Mouse (Mus musculus): ENCODE results near the gene Kcnj12. TPM values are rescaled to one million over a fixed set of nuclear protein-coding genes. Genes with fewer than 3 reads are reported as not detected.

Gene Kcnj12
- polyA plus RNA-seq, 1 experiment from 2014 or later, result 3.8 TPM

DNA sequence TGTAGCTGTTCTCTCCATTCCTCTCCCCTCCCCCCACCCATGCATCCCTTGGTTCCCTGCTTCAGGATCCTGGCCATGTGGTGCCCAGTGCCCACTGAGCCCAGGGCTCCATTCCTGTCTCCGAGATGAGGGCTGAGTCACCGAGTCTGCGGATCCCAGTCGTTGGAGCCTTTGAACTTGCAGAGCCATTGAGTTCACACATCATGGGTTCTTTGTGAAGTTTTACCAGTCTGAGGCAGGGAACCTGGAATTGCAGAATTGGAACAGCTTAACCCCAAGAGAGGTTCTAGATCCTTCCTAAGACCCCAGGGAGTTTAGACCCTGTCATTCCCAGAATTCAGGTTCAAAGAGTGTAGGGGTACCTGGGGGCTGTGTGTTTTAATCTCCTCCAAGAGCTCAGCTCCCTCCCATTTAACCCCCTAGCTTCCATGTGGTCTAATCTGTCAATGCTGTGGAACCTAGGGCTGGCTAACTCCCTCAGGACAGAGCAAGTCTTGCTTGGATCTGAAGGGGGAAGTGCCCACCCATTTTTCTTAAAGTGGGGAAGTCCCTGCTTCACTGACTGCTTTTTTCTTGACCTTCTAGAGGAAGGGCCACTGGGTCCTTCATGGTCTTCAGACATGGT lies 6.9 kb downstream of the Kcnj12 start:
- H3K27me3 ChIP-seq (ENCODE audit: control insufficient read depth, insufficient read depth, low read depth, low read length), result peaks cover 6% of the 10 kb centered on the region
- peaks cover under 1% of the 10 kb centered on the region; the same call in 1 of the 2 replicates for H3K4me1 ChIP-seq (ENCODE audit: control insufficient read depth, insufficient read depth, low read length)
- 40% methylated on average over 4 of the region's 4 CpGs for WGBS
- no peaks in the 10 kb centered on the region for H3K36me3 ChIP-seq (ENCODE audit: control insufficient read depth, insufficient read depth, low read length)
- H3K4me2 ChIP-seq (ENCODE audit: low read length), result no peak overlapping the region
- no peaks in the 10 kb centered on the region for H3K9me3 ChIP-seq (replicated peaks; ENCODE audit: control insufficient read depth, low read length, poor library complexity, severe bottlenecking)
- H3K9ac ChIP-seq (ENCODE audit: low read depth, low read length), result no peak overlapping the region
- no peak overlapping the region for H3K4me3 ChIP-seq (ENCODE audit: low read depth, low read length)
- ATAC-seq, result no peak
- no peak overlapping the region for H3K27ac ChIP-seq (ENCODE audit: low read length)

GRCm38 (mm10) chr11:61029864-61030595 lies 7.7 kb downstream of the Kcnj12 start:
- H3K27ac ChIP-seq (ENCODE audit: low read length), result no peak overlapping the region
- H3K36me3 ChIP-seq (ENCODE audit: control insufficient read depth, insufficient read depth, low read length), result no peaks in the 10 kb centered on the region
- 95% methylated on average over 7 of the region's 7 CpGs for WGBS
- no peaks in the 10 kb centered on the region; the same call in 1 of the 2 replicates for H3K4me1 ChIP-seq (ENCODE audit: control insufficient read depth, insufficient read depth, low read length)
- no peak overlapping the region for H3K4me2 ChIP-seq (ENCODE audit: low read length)
- no peak overlapping the region for H3K9ac ChIP-seq (ENCODE audit: low read depth, low read length)
- H3K4me3 ChIP-seq (ENCODE audit: low read depth, low read length), result no peak overlapping the region
- H3K9me3 ChIP-seq (replicated peaks; ENCODE audit: control insufficient read depth, low read length, poor library complexity, severe bottlenecking), result no peaks in the 10 kb centered on the region
- no peaks in the 10 kb centered on the region for H3K27me3 ChIP-seq (ENCODE audit: control insufficient read depth, insufficient read depth, low read depth, low read length)
- ATAC-seq, result no peak

- no peaks in the 10 kb centered on the region for H3K36me3 ChIP-seq (ENCODE audit: control insufficient read depth, insufficient read depth, low read length)
- no peak overlapping the region for H3K4me3 ChIP-seq (ENCODE audit: low read depth, low read length)
- no peak for ATAC-seq
- no peaks in the 10 kb centered on the region for H3K27me3 ChIP-seq (ENCODE audit: control insufficient read depth, insufficient read depth, low read depth, low read length)
- H3K9ac ChIP-seq (ENCODE audit: low read depth, low read length), result no peak overlapping the region
- 94% methylated on average over 7 of the region's 7 CpGs for WGBS
- no peaks in the 10 kb centered on the region for H3K4me1 ChIP-seq (ENCODE audit: control insufficient read depth, insufficient read depth, low read length)
- H3K4me2 ChIP-seq (ENCODE audit: low read length), result no peak overlapping the region
- H3K9me3 ChIP-seq (replicated peaks; ENCODE audit: control insufficient read depth, low read length, poor library complexity, severe bottlenecking), result no peaks in the 10 kb centered on the region
- H3K27ac ChIP-seq (ENCODE audit: low read length), result no peak overlapping the region
These were observed 8.8 kb downstream of the Kcnj12 start for GRCm38 (mm10) chr11:61031137-61031536.

DNA sequence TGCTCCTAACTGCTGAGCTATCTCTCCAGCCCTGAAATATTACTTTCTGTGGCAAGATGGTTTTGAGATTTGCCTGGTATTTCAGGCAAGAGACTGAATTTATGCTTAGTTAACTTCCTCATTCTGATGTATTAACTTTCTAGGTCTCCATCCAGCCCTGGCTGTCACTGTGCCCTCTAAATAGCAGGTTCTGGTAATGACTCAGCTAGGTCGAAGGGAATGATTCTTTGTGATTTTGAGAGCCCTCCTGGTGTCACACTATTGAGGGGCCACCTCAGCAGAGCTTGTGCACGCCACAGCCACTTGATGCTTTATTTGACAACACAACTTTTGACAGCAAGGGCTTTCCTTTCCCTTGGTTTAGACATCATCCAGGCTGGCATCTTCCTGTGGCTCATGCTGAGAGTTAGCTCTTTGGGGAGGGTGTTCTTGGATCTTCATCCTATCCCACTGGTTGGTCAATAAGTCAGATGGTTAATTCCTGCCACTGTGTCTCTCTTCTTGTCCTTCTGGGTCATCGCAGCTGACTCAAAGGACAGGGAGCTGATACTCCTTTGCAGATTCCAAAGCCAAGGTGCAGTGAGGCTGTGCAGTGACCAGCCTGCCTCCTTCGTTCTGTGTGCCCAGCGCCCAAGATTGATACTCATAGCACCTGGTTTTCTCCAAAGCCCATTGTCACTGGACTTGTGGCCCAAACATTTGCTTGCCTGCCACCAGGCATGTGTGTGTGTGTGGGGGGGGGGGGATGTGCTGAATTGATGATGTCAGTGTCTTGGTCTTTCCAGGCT lies 9.5 kb downstream of the Kcnj12 start:
- H3K9me3 ChIP-seq (replicated peaks; ENCODE audit: control insufficient read depth, low read length, poor library complexity, severe bottlenecking), result no peaks in the 10 kb centered on the region
- H3K4me1 ChIP-seq (ENCODE audit: control insufficient read depth, insufficient read depth, low read length), result no peaks in the 10 kb centered on the region
- WGBS, result 82% methylated on average over 5 of the region's 5 CpGs
- no peaks in the 10 kb centered on the region for H3K36me3 ChIP-seq (ENCODE audit: control insufficient read depth, insufficient read depth, low read length)
- no peak overlapping the region for H3K27ac ChIP-seq (ENCODE audit: low read length)
- no peak overlapping the region for H3K9ac ChIP-seq (ENCODE audit: low read depth, low read length)
- no peak overlapping the region for H3K4me3 ChIP-seq (ENCODE audit: low read depth, low read length)
- ATAC-seq, result no peak
- no peaks in the 10 kb centered on the region for H3K27me3 ChIP-seq (ENCODE audit: control insufficient read depth, insufficient read depth, low read depth, low read length)
- no peak overlapping the region for H3K4me2 ChIP-seq (ENCODE audit: low read length)

GRCm38 (mm10) chr11:61032481-61032880 lies 10.1 kb downstream of the Kcnj12 start:
- Histone ChIP-seq H3K9ac (ENCODE audit: low read depth, low read length) (no peak overlapping the region), H3K9me3 (replicated peaks; ENCODE audit: control insufficient read depth, low read length, poor library complexity, severe bottlenecking) (no peaks in the 10 kb centered on the region), H3K27ac (ENCODE audit: low read length) (no peak overlapping the region), H3K4me1 (ENCODE audit: control insufficient read depth, insufficient read depth, low read length) (no peaks in the 10 kb centered on the region), H3K36me3 (ENCODE audit: control insufficient read depth, insufficient read depth, low read length) (no peaks in the 10 kb centered on the region), H3K4me3 (ENCODE audit: low read depth, low read length) (no peak overlapping the region), H3K27me3 (ENCODE audit: control insufficient read depth, insufficient read depth, low read depth, low read length) (no peaks in the 10 kb centered on the region), H3K4me2 (ENCODE audit: low read length) (no peak overlapping the region)
- ATAC-seq, result no peak
- 90% methylated on average over 7 of the region's 7 CpGs for WGBS

- H3K36me3 ChIP-seq (ENCODE audit: control insufficient read depth, insufficient read depth, low read length), result no peaks in the 10 kb centered on the region
- H3K27ac ChIP-seq (ENCODE audit: low read length), result no peak overlapping the region
- H3K4me2 ChIP-seq (ENCODE audit: low read length), result no peak overlapping the region
- 87% methylated on average over 5 of the region's 5 CpGs for WGBS
- H3K9me3 ChIP-seq (replicated peaks; ENCODE audit: control insufficient read depth, low read length, poor library complexity, severe bottlenecking), result no peaks in the 10 kb centered on the region
- no peaks in the 10 kb centered on the region for H3K4me1 ChIP-seq (ENCODE audit: control insufficient read depth, insufficient read depth, low read length)
- no peak overlapping the region for H3K9ac ChIP-seq (ENCODE audit: low read depth, low read length)
- H3K27me3 ChIP-seq (ENCODE audit: control insufficient read depth, insufficient read depth, low read depth, low read length), result no peaks in the 10 kb centered on the region
- no peak overlapping the region for H3K4me3 ChIP-seq (ENCODE audit: low read depth, low read length)
- no peak for ATAC-seq
These were observed 10.8 kb downstream of the Kcnj12 start for GRCm38 (mm10) chr11:61033160-61033559.

DNA sequence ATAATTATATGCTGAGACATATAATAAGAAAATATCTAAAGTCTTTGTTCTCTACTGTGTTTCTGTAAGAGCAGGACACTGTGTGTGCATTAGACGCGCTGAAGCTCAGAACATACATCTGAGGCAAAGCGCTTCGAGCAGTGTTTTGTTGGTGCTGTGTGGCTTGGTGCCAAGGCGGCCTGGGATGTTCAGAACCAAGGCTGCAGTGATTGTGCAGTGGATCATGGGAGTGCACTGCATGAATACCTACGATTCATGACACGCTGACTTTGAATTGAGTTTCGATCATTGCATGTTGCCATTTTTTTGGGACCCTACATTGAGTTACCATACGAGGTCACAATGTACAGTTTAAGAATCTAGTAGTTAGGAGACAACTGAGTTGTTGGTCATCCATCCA lies 14.3 kb downstream of the Kcnj12 start:
- 95% methylated on average over 9 of the region's 9 CpGs for WGBS
- Histone ChIP-seq H3K4me1 (ENCODE audit: control insufficient read depth, insufficient read depth, low read length) (no peaks in the 10 kb centered on the region), H3K9me3 (replicated peaks; ENCODE audit: control insufficient read depth, low read length, poor library complexity, severe bottlenecking) (no peaks in the 10 kb centered on the region), H3K9ac (ENCODE audit: low read depth, low read length) (no peak overlapping the region), H3K4me3 (ENCODE audit: low read depth, low read length) (no peak overlapping the region), H3K27ac (ENCODE audit: low read length) (no peak overlapping the region), H3K36me3 (ENCODE audit: control insufficient read depth, insufficient read depth, low read length) (no peaks in the 10 kb centered on the region), H3K27me3 (ENCODE audit: control insufficient read depth, insufficient read depth, low read depth, low read length) (no peaks in the 10 kb centered on the region), H3K4me2 (ENCODE audit: low read length) (no peak overlapping the region)
- no peak for ATAC-seq

DNA sequence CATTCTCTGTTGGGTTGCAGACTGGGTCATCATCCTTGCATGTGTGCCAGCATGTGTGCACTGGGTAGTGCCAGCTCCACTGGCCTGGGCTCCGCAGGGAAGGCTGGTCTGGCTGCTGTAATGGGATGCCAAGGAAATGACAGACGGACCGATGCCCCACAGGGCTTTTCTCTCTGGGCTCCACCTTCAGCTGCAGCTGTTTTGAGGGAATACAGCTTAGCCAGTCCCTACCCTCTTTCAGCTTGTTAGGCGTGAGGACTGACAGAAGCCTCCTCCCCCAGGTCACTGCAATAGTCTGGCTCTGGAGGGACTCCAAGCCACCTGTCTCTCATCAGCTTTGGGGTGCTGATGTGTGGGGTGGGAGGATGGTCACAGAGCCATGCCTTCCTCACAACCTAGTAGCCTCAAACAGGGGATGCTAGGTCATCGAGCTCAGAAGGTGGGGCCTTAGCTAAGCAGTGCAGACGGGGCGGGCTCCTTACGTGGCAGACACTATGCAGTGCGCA lies 16.0 kb downstream of the Kcnj12 start:
- no peak overlapping the region for H3K27ac ChIP-seq (ENCODE audit: low read length)
- H3K4me3 ChIP-seq (ENCODE audit: low read depth, low read length), result no peak overlapping the region
- no peaks in the 10 kb centered on the region for H3K36me3 ChIP-seq (ENCODE audit: control insufficient read depth, insufficient read depth, low read length)
- WGBS, result 76% methylated on average over 9 of the region's 9 CpGs
- peaks cover 5% of the 10 kb centered on the region; the same call in 1 of the 2 replicates for H3K4me1 ChIP-seq (ENCODE audit: control insufficient read depth, insufficient read depth, low read length)
- H3K9me3 ChIP-seq (replicated peaks; ENCODE audit: control insufficient read depth, low read length, poor library complexity, severe bottlenecking), result no peaks in the 10 kb centered on the region
- 0 out of 2 replicates have a peak overlapping the region, but pooled peaks have one; percentile 38 for H3K9ac ChIP-seq (ENCODE audit: low read depth, low read length)
- ATAC-seq, result no peak
- H3K27me3 ChIP-seq (ENCODE audit: control insufficient read depth, insufficient read depth, low read depth, low read length), result no peaks in the 10 kb centered on the region
- H3K4me2 ChIP-seq (ENCODE audit: low read length), result no peak overlapping the region
